Mouse (Mus musculus) small intestine, adult 2 months (tissue): ENCODE measurements at regions not wholly inside any gene's neighbourhood (a gene's known extent, or its start where the extent isn't known, plus 50 kb on each side); places are given as distances from the start of the nearest gene placed in this dataset.

Source experiments
- CTCF ChIP-seq: fragments of 200-500 bp; IDR thresholded peaks from 2 replicates; pipeline ENCODE4 v1.5.1; 2012; ENCODE audit warnings: low read depth, mild to moderate bottlenecking, control low read depth, inconsistent platforms, low read length, moderate library complexity, mixed read lengths; ENCODE audit not compliant: insufficient replicate concordance, insufficient read length; ENCODE audit errors: extremely low read depth
- POLR2A ChIP-seq: fragments of 200-500 bp; IDR thresholded peaks from 2 replicates; pipeline ENCODE4 v1.6.1; 2012; ENCODE audit warnings: low read depth, mild to moderate bottlenecking, control low read depth, inconsistent platforms, low read length, moderate library complexity

- TF ChIP-seq CTCF (no peak), POLR2A (no peak)
Observed at GRCm38 (mm10) chr8:116314429-116315092, 190.2 kb upstream of the Dynlrb2 start.
